Mouse (Mus musculus): ENCODE data around the gene Enpp1. TPM values are rescaled to one million over a fixed set of nuclear protein-coding genes. Genes with fewer than 3 reads are reported as not detected.

Gene Enpp1
- polyA plus RNA-seq, 1 experiment from 2014 or later, result 2.9 TPM

- Histone ChIP-seq H3K9me3 (ENCODE audit: low read length) (no peaks in the 10 kb centered on the region), H3K4me2 (ENCODE audit: low read depth, low read length) (no peak overlapping the region), H3K4me1 (ENCODE audit: insufficient read depth) (peaks cover 5% of the 10 kb centered on the region; the same call in 1 of the 2 replicates), H3K27me3 (ENCODE audit: insufficient read depth, low read length) (no peaks in the 10 kb centered on the region), H3K27ac (ENCODE audit: low read depth) (no peak overlapping the region), H3K36me3 (replicated peaks; ENCODE audit: insufficient read depth, low read length) (no peaks in the 10 kb centered on the region), H3K9ac (replicated peaks) (no peak overlapping the region), H3K4me3 (ENCODE audit: low read depth, low read length) (no peak overlapping the region)
- DNase-seq (no peak), ATAC-seq (no peak)
- 64% methylated on average over 6 of the region's 6 CpGs for WGBS (ENCODE audit: insufficient replicate concordance)
- no peak for TF ChIP-seq EP300 (IDR thresholded peaks at IDR 0.05; ENCODE audit: low read depth)
- no peak for TF ChIP-seq CTCF (IDR thresholded peaks at IDR 0.05; ENCODE audit: low read depth)
These were observed 13.7 kb downstream of the Enpp1 start for GRCm38 (mm10) chr10:24698131-24698775.

DNA sequence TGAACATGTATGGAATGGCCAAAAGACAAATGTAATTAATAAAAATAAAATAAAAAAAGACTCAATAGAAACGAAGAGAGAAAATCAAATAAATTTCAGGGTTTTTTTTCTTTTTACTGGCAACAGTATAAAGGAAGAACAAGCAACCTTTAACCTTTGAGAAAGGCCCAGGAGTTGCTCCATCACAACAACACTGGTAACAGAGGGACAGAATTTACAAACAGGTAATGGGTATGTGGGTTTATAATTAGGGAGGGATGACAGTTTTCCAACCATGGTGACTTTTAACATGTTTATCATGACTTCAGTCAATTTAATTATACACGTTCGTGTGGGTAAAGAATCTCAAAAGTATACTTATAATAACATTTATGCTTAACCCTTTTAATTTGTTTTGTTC is 15.2 kb downstream of the Enpp1 start:
- H3K36me3 ChIP-seq (replicated peaks; ENCODE audit: insufficient read depth, low read length), result no peaks in the 10 kb centered on the region
- no peaks in the 10 kb centered on the region for H3K9me3 ChIP-seq (ENCODE audit: low read length)
- H3K4me3 ChIP-seq (ENCODE audit: low read depth, low read length), result no peak overlapping the region
- ATAC-seq (no peak), DNase-seq (no peak)
- H3K4me2 ChIP-seq (ENCODE audit: low read depth, low read length), result no peak overlapping the region
- no peak overlapping the region for H3K9ac ChIP-seq (replicated peaks)
- H3K27ac ChIP-seq (ENCODE audit: low read depth), result no peak overlapping the region
- no peak for TF ChIP-seq CTCF (IDR thresholded peaks at IDR 0.05; ENCODE audit: low read depth)
- no peak for TF ChIP-seq EP300 (IDR thresholded peaks at IDR 0.05; ENCODE audit: low read depth)
- WGBS (ENCODE audit: insufficient replicate concordance), result 70% methylated on average over 3 of the region's 3 CpGs
- no peaks in the 10 kb centered on the region for H3K27me3 ChIP-seq (ENCODE audit: insufficient read depth, low read length)
- H3K4me1 ChIP-seq (ENCODE audit: insufficient read depth), result no peaks in the 10 kb centered on the region

GRCm38 (mm10) chr10:24695786-24696185 is 16.2 kb downstream of the Enpp1 start:
- ATAC-seq, result no peak
- Histone ChIP-seq H3K36me3 (replicated peaks; ENCODE audit: insufficient read depth, low read length) (no peaks in the 10 kb centered on the region), H3K4me2 (ENCODE audit: low read depth, low read length) (no peak overlapping the region), H3K4me3 (ENCODE audit: low read depth, low read length) (no peak overlapping the region), H3K9ac (replicated peaks) (no peak overlapping the region), H3K27me3 (ENCODE audit: insufficient read depth, low read length) (no peaks in the 10 kb centered on the region), H3K4me1 (ENCODE audit: insufficient read depth) (no peaks in the 10 kb centered on the region), H3K27ac (ENCODE audit: low read depth) (no peak overlapping the region), H3K9me3 (ENCODE audit: low read length) (no peaks in the 10 kb centered on the region)
- no peak for DNase-seq
- WGBS (ENCODE audit: insufficient replicate concordance), result 64% methylated on average over 5 of the region's 5 CpGs
- TF ChIP-seq CTCF (IDR thresholded peaks at IDR 0.05; ENCODE audit: low read depth) (no peak), EP300 (IDR thresholded peaks at IDR 0.05; ENCODE audit: low read depth) (no peak)

- DNase-seq (no peak), ATAC-seq (no peak)
- Histone ChIP-seq H3K4me3 (ENCODE audit: low read depth, low read length) (no peak overlapping the region), H3K9me3 (ENCODE audit: low read length) (no peaks in the 10 kb centered on the region), H3K27ac (ENCODE audit: low read depth) (no peak overlapping the region), H3K36me3 (replicated peaks; ENCODE audit: insufficient read depth, low read length) (no peaks in the 10 kb centered on the region), H3K4me1 (ENCODE audit: insufficient read depth) (no peaks in the 10 kb centered on the region), H3K4me2 (ENCODE audit: low read depth, low read length) (no peak overlapping the region), H3K9ac (replicated peaks) (no peak overlapping the region), H3K27me3 (ENCODE audit: insufficient read depth, low read length) (no peaks in the 10 kb centered on the region)
- TF ChIP-seq EP300 (IDR thresholded peaks at IDR 0.05; ENCODE audit: low read depth) (no peak), CTCF (IDR thresholded peaks at IDR 0.05; ENCODE audit: low read depth) (no peak)
- 85% methylated on average over 7 of the region's 7 CpGs for WGBS (ENCODE audit: insufficient replicate concordance)
These were observed 29.3 kb downstream of the Enpp1 start for GRCm38 (mm10) chr10:24682518-24683104.

DNA sequence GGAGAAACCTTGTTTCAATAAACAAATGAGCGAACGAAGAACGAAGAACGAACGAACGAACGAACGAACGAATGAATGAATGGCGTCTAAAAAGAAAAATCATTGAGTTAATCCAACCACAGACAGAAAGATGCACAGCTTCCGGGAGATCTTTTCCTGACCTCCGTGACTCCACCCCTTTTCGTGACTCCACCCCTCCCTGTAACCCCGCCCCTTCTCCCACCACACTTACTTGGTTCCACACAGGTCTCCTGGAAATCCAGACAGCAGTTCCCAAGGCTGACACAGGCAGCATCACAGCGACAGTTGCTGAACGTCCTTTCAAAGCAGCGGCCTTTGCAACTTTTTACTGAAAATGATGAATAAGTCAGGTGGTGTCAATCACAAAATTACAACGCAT is 34.3 kb downstream of the Enpp1 start:
- Histone ChIP-seq H3K4me1 (ENCODE audit: insufficient read depth) (no peaks in the 10 kb centered on the region), H3K27ac (ENCODE audit: low read depth) (no peak overlapping the region), H3K9me3 (ENCODE audit: low read length) (no peaks in the 10 kb centered on the region), H3K4me2 (ENCODE audit: low read depth, low read length) (no peak overlapping the region), H3K36me3 (replicated peaks; ENCODE audit: insufficient read depth, low read length) (no peaks in the 10 kb centered on the region), H3K9ac (replicated peaks) (no peak overlapping the region), H3K4me3 (ENCODE audit: low read depth, low read length) (no peak overlapping the region), H3K27me3 (ENCODE audit: insufficient read depth, low read length) (no peaks in the 10 kb centered on the region)
- ATAC-seq (no peak), DNase-seq (no peak)
- TF ChIP-seq CTCF (IDR thresholded peaks at IDR 0.05; ENCODE audit: low read depth), result no peak
- no peak for TF ChIP-seq EP300 (IDR thresholded peaks at IDR 0.05; ENCODE audit: low read depth)
- 88% methylated on average over 18 of the region's 18 CpGs for WGBS (ENCODE audit: insufficient replicate concordance)

GRCm38 (mm10) chr10:24674261-24674660 is 37.7 kb downstream of the Enpp1 start:
- H3K9me3 ChIP-seq (ENCODE audit: low read length), result no peaks in the 10 kb centered on the region
- DNase-seq (no peak), ATAC-seq (no peak)
- no peaks in the 10 kb centered on the region for H3K4me1 ChIP-seq (ENCODE audit: insufficient read depth)
- H3K27ac ChIP-seq (ENCODE audit: low read depth), result no peak overlapping the region
- TF ChIP-seq CTCF (IDR thresholded peaks at IDR 0.05; ENCODE audit: low read depth), result no peak
- no peak for TF ChIP-seq EP300 (IDR thresholded peaks at IDR 0.05; ENCODE audit: low read depth)
- no peak overlapping the region for H3K4me2 ChIP-seq (ENCODE audit: low read depth, low read length)
- H3K4me3 ChIP-seq (ENCODE audit: low read depth, low read length), result no peak overlapping the region
- no peaks in the 10 kb centered on the region for H3K36me3 ChIP-seq (replicated peaks; ENCODE audit: insufficient read depth, low read length)
- no peaks in the 10 kb centered on the region for H3K27me3 ChIP-seq (ENCODE audit: insufficient read depth, low read length)
- H3K9ac ChIP-seq (replicated peaks), result no peak overlapping the region
- 89% methylated on average over 6 of the region's 6 CpGs for WGBS (ENCODE audit: insufficient replicate concordance)

Data from liver, postnatal 0 days (tissue).